Mouse (Mus musculus): ENCODE measurements around the gene Olfr1206. TPM values are rescaled to one million over a fixed set of nuclear protein-coding genes. Genes with fewer than 3 reads are reported as not detected.

Olfr1206 gene
- polyA plus RNA-seq (2015; fragmentation: Nextera tagmentation; extraction: Ambion mirVana): not detected in 2 replicates

GRCm38 (mm10) chr2:88862931-88863330 lies at the start of gene Olfr1206:
Gene Olfr1206, plus strand, starts transcription at chr2:88863231.
- Histone ChIP-seq H3K4me3 (ENCODE audit: low read depth, low read length) (no peak within 1 kb of the TSS), H3K4me2 (ENCODE audit: low read length) (no peak within 1 kb of the TSS), H3K27ac (ENCODE audit: low read length) (no peak within 1 kb of the TSS), H3K27me3 (ENCODE audit: control insufficient read depth, insufficient read depth, low read depth, low read length) (no peaks in the 10 kb centered on the region), H3K9ac (ENCODE audit: low read depth, low read length) (no peak within 1 kb of the TSS), H3K4me1 (ENCODE audit: control insufficient read depth, insufficient read depth, low read length) (no peaks in the 10 kb centered on the region), H3K9me3 (replicated peaks; ENCODE audit: control insufficient read depth, low read length, poor library complexity, severe bottlenecking) (no peaks in the 10 kb centered on the region), H3K36me3 (ENCODE audit: control insufficient read depth, insufficient read depth, low read length) (no peaks in the 10 kb centered on the region)
- 90% methylated on average over 2 of the region's 2 CpGs for WGBS
- ATAC-seq: no peak

GRCm38 (mm10) chr2:88814196-88814595 lies 48.8 kb upstream of the Olfr1206 start, which contains the start of gene Olfr1202:
Gene Olfr1202, plus strand, starts transcription at chr2:88814496.
- Histone ChIP-seq H3K27ac (ENCODE audit: low read length) (no peak within 1 kb of the TSS), H3K4me1 (ENCODE audit: control insufficient read depth, insufficient read depth, low read length) (no peaks in the 10 kb centered on the region), H3K4me2 (ENCODE audit: low read length) (no peak within 1 kb of the TSS), H3K9me3 (replicated peaks; ENCODE audit: control insufficient read depth, low read length, poor library complexity, severe bottlenecking) (no peaks in the 10 kb centered on the region), H3K27me3 (ENCODE audit: control insufficient read depth, insufficient read depth, low read depth, low read length) (no peaks in the 10 kb centered on the region), H3K9ac (ENCODE audit: low read depth, low read length) (no peak within 1 kb of the TSS), H3K4me3 (ENCODE audit: low read depth, low read length) (no peak within 1 kb of the TSS), H3K36me3 (ENCODE audit: control insufficient read depth, insufficient read depth, low read length) (no peaks in the 10 kb centered on the region)
- WGBS: 80% methylated on average over 1 of the region's 1 CpGs
- ATAC-seq: no peak

GRCm38 (mm10) chr2:88829437-88829836 lies 33.6 kb upstream of the Olfr1206 start, which contains the start of gene Olfr1205:
Gene Olfr1205, plus strand, starts transcription at chr2:88829737.
- ATAC-seq: no peak

GRCm38 (mm10) chr2:88838477-88838876 lies 24.6 kb upstream of the Olfr1206 start:
- Histone ChIP-seq H3K9me3 (replicated peaks; ENCODE audit: control insufficient read depth, low read length, poor library complexity, severe bottlenecking) (no peaks in the 10 kb centered on the region), H3K27ac (ENCODE audit: low read length) (no peak overlapping the region), H3K9ac (ENCODE audit: low read depth, low read length) (no peak overlapping the region), H3K4me2 (ENCODE audit: low read length) (no peak overlapping the region), H3K27me3 (ENCODE audit: control insufficient read depth, insufficient read depth, low read depth, low read length) (no peaks in the 10 kb centered on the region), H3K4me3 (ENCODE audit: low read depth, low read length) (no peak overlapping the region), H3K4me1 (ENCODE audit: control insufficient read depth, insufficient read depth, low read length) (no peaks in the 10 kb centered on the region), H3K36me3 (ENCODE audit: control insufficient read depth, insufficient read depth, low read length) (no peaks in the 10 kb centered on the region)
- no peak for ATAC-seq
- 86% methylated on average over 2 of the region's 2 CpGs for WGBS

More at GRCm38 (mm10) chr2:88829437-88829836, 33.6 kb upstream of the Olfr1206 start, which contains the start of gene Olfr1205:
- Histone ChIP-seq H3K4me1 (ENCODE audit: control insufficient read depth, insufficient read depth, low read length) (no peaks in the 10 kb centered on the region), H3K4me3 (ENCODE audit: low read depth, low read length) (no peak within 1 kb of the TSS), H3K4me2 (ENCODE audit: low read length) (no peak within 1 kb of the TSS), H3K36me3 (ENCODE audit: control insufficient read depth, insufficient read depth, low read length) (no peaks in the 10 kb centered on the region), H3K27ac (ENCODE audit: low read length) (no peak within 1 kb of the TSS), H3K27me3 (ENCODE audit: control insufficient read depth, insufficient read depth, low read depth, low read length) (no peaks in the 10 kb centered on the region), H3K9me3 (replicated peaks; ENCODE audit: control insufficient read depth, low read length, poor library complexity, severe bottlenecking) (no peaks in the 10 kb centered on the region), H3K9ac (ENCODE audit: low read depth, low read length) (no peak within 1 kb of the TSS)
- 93% methylated on average over 2 of the region's 2 CpGs for WGBS

GRCm38 (mm10) chr2:88848992-88849391 lies 14.0 kb upstream of the Olfr1206 start, which contains the start of gene Olfr1204:
Gene Olfr1204, plus strand, starts transcription at chr2:88849292.
- no peaks in the 10 kb centered on the region for H3K36me3 ChIP-seq (ENCODE audit: control insufficient read depth, insufficient read depth, low read length)
- ATAC-seq: no peak
- H3K27ac ChIP-seq (ENCODE audit: low read length): no peak within 1 kb of the TSS
- H3K9me3 ChIP-seq (replicated peaks; ENCODE audit: control insufficient read depth, low read length, poor library complexity, severe bottlenecking): no peaks in the 10 kb centered on the region
- H3K4me1 ChIP-seq (ENCODE audit: control insufficient read depth, insufficient read depth, low read length): no peaks in the 10 kb centered on the region
- 91% methylated on average over 1 of the region's 1 CpGs for WGBS
- H3K27me3 ChIP-seq (ENCODE audit: control insufficient read depth, insufficient read depth, low read depth, low read length): no peaks in the 10 kb centered on the region
- H3K9ac ChIP-seq (ENCODE audit: low read depth, low read length): no peak within 1 kb of the TSS
- H3K4me3 ChIP-seq (ENCODE audit: low read depth, low read length): no peak within 1 kb of the TSS
- no peak within 1 kb of the TSS for H3K4me2 ChIP-seq (ENCODE audit: low read length)

GRCm38 (mm10) chr2:88902211-88902610 lies 39.2 kb downstream of the Olfr1206 start, which contains the start of gene Olfr1208:
Gene Olfr1208, minus strand, starts transcription at chr2:88902311.
- no peak within 1 kb of the TSS for H3K9ac ChIP-seq (ENCODE audit: low read depth, low read length)
- H3K4me2 ChIP-seq (ENCODE audit: low read length): no peak within 1 kb of the TSS
- no peaks in the 10 kb centered on the region for H3K9me3 ChIP-seq (replicated peaks; ENCODE audit: control insufficient read depth, low read length, poor library complexity, severe bottlenecking)
- H3K4me3 ChIP-seq (ENCODE audit: low read depth, low read length): no peak within 1 kb of the TSS
- no peak within 1 kb of the TSS for H3K27ac ChIP-seq (ENCODE audit: low read length)
- H3K27me3 ChIP-seq (ENCODE audit: control insufficient read depth, insufficient read depth, low read depth, low read length): no peaks in the 10 kb centered on the region
- H3K36me3 ChIP-seq (ENCODE audit: control insufficient read depth, insufficient read depth, low read length): no peaks in the 10 kb centered on the region
- no peak for ATAC-seq
- no peaks in the 10 kb centered on the region for H3K4me1 ChIP-seq (ENCODE audit: control insufficient read depth, insufficient read depth, low read length)

GRCm38 (mm10) chr2:88915057-88915456 lies 52.0 kb downstream of the Olfr1206 start, which contains the start of gene Olfr1209:
Gene Olfr1209, minus strand, starts transcription at chr2:88915157.
- Histone ChIP-seq H3K27ac (ENCODE audit: low read length) (no peak within 1 kb of the TSS), H3K27me3 (ENCODE audit: control insufficient read depth, insufficient read depth, low read depth, low read length) (no peaks in the 10 kb centered on the region), H3K4me2 (ENCODE audit: low read length) (no peak within 1 kb of the TSS), H3K4me3 (ENCODE audit: low read depth, low read length) (no peak within 1 kb of the TSS), H3K4me1 (ENCODE audit: control insufficient read depth, insufficient read depth, low read length) (no peaks in the 10 kb centered on the region), H3K36me3 (ENCODE audit: control insufficient read depth, insufficient read depth, low read length) (no peaks in the 10 kb centered on the region), H3K9me3 (replicated peaks; ENCODE audit: control insufficient read depth, low read length, poor library complexity, severe bottlenecking) (no peaks in the 10 kb centered on the region), H3K9ac (ENCODE audit: low read depth, low read length) (no peak within 1 kb of the TSS)
- WGBS: 87% methylated on average over 3 of the region's 3 CpGs
- ATAC-seq: no peak

Other genes with a start within 250 kb of the Olfr1206 start
- gene Olfr1191-ps1, start 222.7 kb upstream of the Olfr1206 start, polyA plus RNA-seq (2015; fragmentation: Nextera tagmentation; extraction: Ambion mirVana): not detected in 2 replicates
- gene Olfr1192-ps1, start 214.7 kb upstream of the Olfr1206 start, polyA plus RNA-seq (2015; fragmentation: Nextera tagmentation; extraction: Ambion mirVana): not detected in 2 replicates
- not detected in 2 replicates for gene Olfr1193, start 187.6 kb upstream of the Olfr1206 start, polyA plus RNA-seq (2015; fragmentation: Nextera tagmentation; extraction: Ambion mirVana)
- gene Olfr1195, start 174.0 kb upstream of the Olfr1206 start, polyA plus RNA-seq (2015; fragmentation: Nextera tagmentation; extraction: Ambion mirVana): not detected in 2 replicates
- not detected in 2 replicates for gene Olfr1196, start 158.6 kb upstream of the Olfr1206 start, polyA plus RNA-seq (2015; fragmentation: Nextera tagmentation; extraction: Ambion mirVana)
- not detected in 2 replicates for gene Olfr1197, start 130.9 kb upstream of the Olfr1206 start, polyA plus RNA-seq (2015; fragmentation: Nextera tagmentation; extraction: Ambion mirVana)
- gene Olfr1198, start 111.9 kb upstream of the Olfr1206 start, polyA plus RNA-seq (2015; fragmentation: Nextera tagmentation; extraction: Ambion mirVana): not detected in 2 replicates
- not detected in 2 replicates for gene Olfr1199, start 102.8 kb upstream of the Olfr1206 start, polyA plus RNA-seq (2015; fragmentation: Nextera tagmentation; extraction: Ambion mirVana)
- gene Olfr1200, start 92.7 kb upstream of the Olfr1206 start, polyA plus RNA-seq (2015; fragmentation: Nextera tagmentation; extraction: Ambion mirVana): not detected in 2 replicates
- not detected in 2 replicates for gene Olfr1201, start 70.2 kb upstream of the Olfr1206 start, polyA plus RNA-seq (2015; fragmentation: Nextera tagmentation; extraction: Ambion mirVana)
- not detected in 2 replicates for gene Olfr1202, start 48.7 kb upstream of the Olfr1206 start, polyA plus RNA-seq (2015; fragmentation: Nextera tagmentation; extraction: Ambion mirVana)
- gene Olfr1205, start 33.5 kb upstream of the Olfr1206 start, polyA plus RNA-seq (2015; fragmentation: Nextera tagmentation; extraction: Ambion mirVana): not detected in 2 replicates
- gene Olfr1204, start 13.9 kb upstream of the Olfr1206 start, polyA plus RNA-seq (2015; fragmentation: Nextera tagmentation; extraction: Ambion mirVana): not detected in 2 replicates
- gene Olfr1208, start 39.1 kb downstream of the Olfr1206 start, polyA plus RNA-seq (2015; fragmentation: Nextera tagmentation; extraction: Ambion mirVana): not detected in 2 replicates
- not detected in 2 replicates for gene Olfr1209, start 51.9 kb downstream of the Olfr1206 start, polyA plus RNA-seq (2015; fragmentation: Nextera tagmentation; extraction: Ambion mirVana)
- not detected in 2 replicates for gene Olfr1211, start 74.9 kb downstream of the Olfr1206 start, polyA plus RNA-seq (2015; fragmentation: Nextera tagmentation; extraction: Ambion mirVana)
- gene Olfr1212, start 90.7 kb downstream of the Olfr1206 start, polyA plus RNA-seq (2015; fragmentation: Nextera tagmentation; extraction: Ambion mirVana): not detected in 2 replicates
- gene Gm13762, start 117.0 kb downstream of the Olfr1206 start, polyA plus RNA-seq (2015; fragmentation: Nextera tagmentation; extraction: Ambion mirVana): not detected in 2 replicates
- not detected in 2 replicates for gene Olfr1214, start 129.4 kb downstream of the Olfr1206 start, polyA plus RNA-seq (2015; fragmentation: Nextera tagmentation; extraction: Ambion mirVana)
- gene Olfr1215, start 143.7 kb downstream of the Olfr1206 start, polyA plus RNA-seq (2015; fragmentation: Nextera tagmentation; extraction: Ambion mirVana): not detected in 2 replicates
- not detected in 2 replicates for gene Olfr1216, start 155.1 kb downstream of the Olfr1206 start, polyA plus RNA-seq (2015; fragmentation: Nextera tagmentation; extraction: Ambion mirVana)
- not detected in 2 replicates for gene Olfr1217, start 168.8 kb downstream of the Olfr1206 start, polyA plus RNA-seq (2015; fragmentation: Nextera tagmentation; extraction: Ambion mirVana)
- gene Olfr1218, start 198.0 kb downstream of the Olfr1206 start, polyA plus RNA-seq (2015; fragmentation: Nextera tagmentation; extraction: Ambion mirVana): not detected in 2 replicates
- not detected in 2 replicates for gene Olfr1219, start 220.3 kb downstream of the Olfr1206 start, polyA plus RNA-seq (2015; fragmentation: Nextera tagmentation; extraction: Ambion mirVana)
- not detected in 2 replicates for gene Olfr1220, start 243.6 kb downstream of the Olfr1206 start, polyA plus RNA-seq (2015; fragmentation: Nextera tagmentation; extraction: Ambion mirVana)

Measured in midbrain, embryonic 16.5 days (tissue).